Mouse (Mus musculus): ENCODE measurements around the gene Tsga8. TPM values are rescaled to one million over a fixed set of nuclear protein-coding genes. Genes with fewer than 3 reads are reported as not detected.

The Tsga8 gene
- total RNA-seq (2015) (not detected in 2 replicates), total RNA-seq (2017) (not detected in 2 replicates)

DNA sequence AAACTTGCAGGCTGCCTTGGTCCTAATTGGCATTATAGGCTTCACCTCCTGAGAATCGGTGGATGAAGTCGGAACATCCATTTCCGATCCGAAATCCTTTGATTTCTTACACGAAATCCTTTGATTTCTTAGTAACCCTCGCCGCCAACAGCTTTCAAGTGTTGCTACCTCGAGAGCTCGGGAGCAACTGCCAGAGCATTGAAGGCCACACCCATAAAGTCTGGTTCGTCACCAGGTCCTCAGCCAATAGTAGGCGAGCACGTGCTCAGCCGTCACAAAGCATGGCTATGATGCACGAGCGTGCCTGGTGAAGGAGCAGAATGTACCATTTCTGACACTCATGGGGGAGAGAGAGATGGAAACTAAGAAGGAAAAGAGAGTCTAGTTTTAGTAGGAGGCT is at the start of gene Tsga8:
Gene Tsga8, minus strand, starts transcription at position 327 of the 400 bp plus-strand sequence.
- ATAC-seq (ENCODE audit: poor library complexity, severe bottlenecking), result no peak
